19 mouse cellular contexts compared by ENCODE assay signal in genomic region chr13:38002461-38002860, GRCm38 (mm10). TPM values are rescaled to one million over a fixed set of nuclear protein-coding genes. Genes with fewer than 3 reads are reported as not detected.
A peak's percentile ranks its signal among the peaks of the same experiment; 100 is the strongest.
DNase-seq lines count a peak whose midpoint lies in the region; ATAC-seq and TF ChIP-seq lines count a peak whose summit lies in the region.
"Had no signal": no experiment of that assay in that cellular context is flagged by ENCODE, and none has a peak within 500 bp of the region (broad histone marks: within the 10 kb centered on the region; RNA-seq: fewer than 3 reads in every experiment).

No protein-coding gene starts in this region.

- H3K4me2 ChIP-seq in hindbrain, embryonic 13.5 days: no peak overlapping the region
- H3K4me2 ChIP-seq: heart, embryonic 12.5 days; hindbrain, embryonic 15.5 days; liver, embryonic 12.5 days; neural tube, embryonic 12.5 days had no signal

- no peak overlapping the region for H3K27ac ChIP-seq in layer of hippocampus, adult 2 months
- no peak overlapping the region for H3K27ac ChIP-seq in hindbrain, embryonic 13.5 days
- H3K27ac ChIP-seq: hindbrain, embryonic 15.5 days; liver, embryonic 12.5 days; neural tube, embryonic 12.5 days had no signal

- H3K79me3 ChIP-seq in C2C12 (ENCODE audit: low read depth): no peaks in the 10 kb centered on the region

- ATAC-seq in G1E (ENCODE audit: extremely low read depth, insufficient number of reproducible peaks, low FRiP score, poor library complexity, severe bottlenecking): no peak
- ATAC-seq in megakaryocyte progenitor cell, adult 5-6 weeks (replicated peaks; ENCODE audit: poor library complexity): 0 out of 2 replicates have a peak, but pooled peaks have one; percentile 34
- no peak for ATAC-seq in hindbrain, embryonic 13.5 days (ENCODE audit: low FRiP score)
- ATAC-seq: liver, embryonic 12.5 days had no signal

- H3K4me1 ChIP-seq in G1E (ENCODE audit: insufficient read depth, low read depth, low read length): peaks cover 6% of the 10 kb centered on the region; the same call in 1 of the 2 replicates
- H3K4me1 ChIP-seq in hindbrain, embryonic 13.5 days (replicated peaks): no peaks in the 10 kb centered on the region
- H3K4me1 ChIP-seq: heart, embryonic 12.5 days; hindbrain, embryonic 15.5 days; neural tube, embryonic 12.5 days had no signal

- H3K36me3 ChIP-seq in C2C12 (ENCODE audit: control insufficient read depth, insufficient read depth) (no peaks in the 10 kb centered on the region), G1E (replicated peaks) (no peaks in the 10 kb centered on the region)
- H3K36me3 ChIP-seq in hindbrain, embryonic 13.5 days: no peaks in the 10 kb centered on the region
- H3K36me3 ChIP-seq: heart, embryonic 12.5 days; hindbrain, embryonic 15.5 days; liver, embryonic 12.5 days; neural tube, embryonic 12.5 days had no signal

- 44% methylated on average over 1 of the region's 1 CpGs for WGBS in hindbrain, embryonic 13.5 days

- H3K9ac ChIP-seq in hindbrain, embryonic 13.5 days: no peak overlapping the region
- H3K9ac ChIP-seq: heart, embryonic 12.5 days; hindbrain, embryonic 15.5 days; liver, embryonic 12.5 days; neural tube, embryonic 12.5 days had no signal

- H3K4me3 ChIP-seq in layer of hippocampus, adult 2 months: no peak overlapping the region
- H3K4me3 ChIP-seq in C2C12 (ENCODE audit: insufficient read depth, poor library complexity, severe bottlenecking) (no peak overlapping the region), G1E (ENCODE audit: low read depth, low read length) (no peak overlapping the region)
- H3K4me3 ChIP-seq in hindbrain, embryonic 13.5 days: no peak overlapping the region
- H3K4me3 ChIP-seq: heart, embryonic 12.5 days; hindbrain, embryonic 15.5 days; liver, embryonic 12.5 days; neural tube, embryonic 12.5 days had no signal

- no peak for DNase-seq in layer of hippocampus, adult 2 months (ENCODE audit: low spot score in 2 of 2)
- no peak for DNase-seq in layer of hippocampus, adult 9-10 months (ENCODE audit: low spot score)
- DNase-seq in G1E (ENCODE audit: low spot score): no peak
- no peak for DNase-seq in ovary, adult 18-20 months (ENCODE audit: low spot score)
- no peak for DNase-seq in frontal cortex, postnatal 36 days (ENCODE audit: low spot score in 2 of 2)
- DNase-seq: cerebellum, adult 9-11 months; gastrocnemius, postnatal 14 days; kidney, adult 18-20 months; kidney, postnatal 4 days; left cerebral cortex, postnatal 4 days; lung, postnatal 14 days; right cerebral cortex, postnatal 25 days had no signal

- no peaks in the 10 kb centered on the region for H3K79me2 ChIP-seq in C2C12 (ENCODE audit: control insufficient read depth, insufficient read depth)

- H3ac ChIP-seq in C2C12 (ENCODE audit: control insufficient read depth, insufficient read length, low read depth): no peak overlapping the region

- H3K27me3 ChIP-seq in C2C12 (ENCODE audit: control insufficient read depth, insufficient read depth, insufficient read length): peaks cover 24% of the 10 kb centered on the region
- peaks cover 51% of the 10 kb centered on the region for H3K27me3 ChIP-seq in G1E (ENCODE audit: insufficient read depth, low read length)
- H3K27me3 ChIP-seq in hindbrain, embryonic 13.5 days: peaks cover 6% of the 10 kb centered on the region; the same call in 1 of the 2 replicates
- H3K27me3 ChIP-seq: hindbrain, embryonic 15.5 days; neural tube, embryonic 12.5 days had no signal

- TF ChIP-seq CTCF in layer of hippocampus, adult 2 months (conservative IDR thresholded peaks at IDR 0.05): peak; percentile 51
- TF ChIP-seq CTCF in C2C12 (IDR thresholded peaks at IDR 0.05; ENCODE audit: control insufficient read depth, insufficient read depth, insufficient read length) (no peak), G1E (IDR thresholded peaks at IDR 0.05; ENCODE audit: low read depth, low read length) (0 out of 2 replicates have a peak, but pooled peaks have one; percentile 12)

- peaks cover 4% of the 10 kb centered on the region; the same call in 1 of the 2 replicates for H3K9me3 ChIP-seq in G1E (replicated peaks)
- H3K9me3 ChIP-seq in hindbrain, embryonic 13.5 days: no peaks in the 10 kb centered on the region
- H3K9me3 ChIP-seq: hindbrain, embryonic 15.5 days; neural tube, embryonic 12.5 days had no signal

TF ChIP-seq in C2C12, 6 proteins besides CTCF, POLR2A, EP300 and RAD21:
- TF ChIP-seq MAX (IDR thresholded peaks at IDR 0.05) (no peak), USF1 (IDR thresholded peaks at IDR 0.05; ENCODE audit: low read depth) (peak; percentile 62), FOSL1 (IDR thresholded peaks at IDR 0.05; ENCODE audit: insufficient read depth, low read length, poor library complexity, severe bottlenecking) (no peak), MYOD1 (IDR thresholded peaks at IDR 0.05; ENCODE audit: control insufficient read depth, insufficient read length, low read depth) (no peak)

RNA-seq across cellular contexts. Expression of gene Ssr1, which starts 8.4 kb away (rescaled TPM):
- total RNA-seq in layer of hippocampus, adult 2 months (2021): 10 to 100 TPM; 86.8 to 92.0 TPM
- polyA plus RNA-seq in C2C12 (2012; fragmentation: generic; extraction: Trizol) (70.7 TPM), G1E (2012) (59.2 and 72.3 TPM in 2 replicates)
- total RNA-seq in G1E (2014; fragmentation: Nextera tagmentation) (95.6 and 101 TPM in 2 replicates), G1E (2017) (66.2 and 78.1 TPM in 2 replicates)
- 186 and 238 TPM in 2 replicates for total RNA-seq in megakaryocyte progenitor cell, adult 5-6 weeks (2015)
- 247 and 275 TPM in 2 replicates for total RNA-seq in megakaryocyte progenitor cell, adult 5-6 weeks (2017)
- 67.2 and 70.0 TPM in 2 replicates for polyA plus RNA-seq in hindbrain, embryonic 13.5 days (2015; fragmentation: Nextera tagmentation; extraction: Ambion mirVana)

RNA-seq across cellular contexts. Expression of gene Riok1, which starts 34.3 kb away (rescaled TPM):
- 10 to 100 TPM; 26.2 to 27.3 TPM for total RNA-seq in layer of hippocampus, adult 2 months (2021)
- polyA plus RNA-seq in C2C12 (2012; fragmentation: generic; extraction: Trizol) (11.8 TPM), G1E (2012) (30.8 and 33.3 TPM in 2 replicates)
- total RNA-seq in G1E (2014; fragmentation: Nextera tagmentation) (66.3 and 94.8 TPM in 2 replicates), G1E (2017) (77.7 and 81.4 TPM in 2 replicates)
- total RNA-seq in megakaryocyte progenitor cell, adult 5-6 weeks (2015): 52.8 and 69.9 TPM in 2 replicates
- 91.1 and 120 TPM in 2 replicates for total RNA-seq in megakaryocyte progenitor cell, adult 5-6 weeks (2017)
- 62.7 and 63.8 TPM in 2 replicates for polyA plus RNA-seq in hindbrain, embryonic 13.5 days (2015; fragmentation: Nextera tagmentation; extraction: Ambion mirVana)

RNA-seq across cellular contexts. Expression of gene Cage1, which starts 34.4 kb away (rescaled TPM):
- 1 to 10 TPM; 4.7 to 5.5 TPM for total RNA-seq in layer of hippocampus, adult 2 months (2021)
- polyA plus RNA-seq in C2C12 (2012; fragmentation: generic; extraction: Trizol) (0.09 TPM), G1E (2012) (0.23 and 0.33 TPM in 2 replicates)
- total RNA-seq in G1E (2014; fragmentation: Nextera tagmentation) (3.8 and 7.2 TPM in 2 replicates), G1E (2017) (1.7 and 2.9 TPM in 2 replicates)
- total RNA-seq in megakaryocyte progenitor cell, adult 5-6 weeks (2015): 0.44 and 1.1 TPM in 2 replicates
- total RNA-seq in megakaryocyte progenitor cell, adult 5-6 weeks (2017): 1.5 and 1.8 TPM in 2 replicates
- 2.4 and 2.7 TPM in 2 replicates for polyA plus RNA-seq in hindbrain, embryonic 13.5 days (2015; fragmentation: Nextera tagmentation; extraction: Ambion mirVana)
